Mouse (Mus musculus): ENCODE data around the gene Lrguk. TPM values are rescaled to one million over a fixed set of nuclear protein-coding genes. Genes with fewer than 3 reads are reported as not detected.

Gene Lrguk
- total RNA-seq, 2 experiments from 2014 or later = 2.2 to 2.4 TPM

GRCm38 (mm10) chr6:34083471-34083870 is 54.2 kb downstream of the Lrguk start:
- DNase-seq (ENCODE audit: low spot score in 2 of 2) = no peak
- no peak overlapping the region for H3K27ac ChIP-seq
- no peak overlapping the region for H3K4me3 ChIP-seq
- TF ChIP-seq CTCF (conservative IDR thresholded peaks at IDR 0.05) = no peak

GRCm38 (mm10) chr6:34087701-34088100 is 58.5 kb downstream of the Lrguk start:
- DNase-seq (ENCODE audit: low spot score in 2 of 2) = no peak
- no peak overlapping the region for H3K27ac ChIP-seq
- H3K4me3 ChIP-seq = no peak overlapping the region
- TF ChIP-seq CTCF (conservative IDR thresholded peaks at IDR 0.05) = no peak

DNA sequence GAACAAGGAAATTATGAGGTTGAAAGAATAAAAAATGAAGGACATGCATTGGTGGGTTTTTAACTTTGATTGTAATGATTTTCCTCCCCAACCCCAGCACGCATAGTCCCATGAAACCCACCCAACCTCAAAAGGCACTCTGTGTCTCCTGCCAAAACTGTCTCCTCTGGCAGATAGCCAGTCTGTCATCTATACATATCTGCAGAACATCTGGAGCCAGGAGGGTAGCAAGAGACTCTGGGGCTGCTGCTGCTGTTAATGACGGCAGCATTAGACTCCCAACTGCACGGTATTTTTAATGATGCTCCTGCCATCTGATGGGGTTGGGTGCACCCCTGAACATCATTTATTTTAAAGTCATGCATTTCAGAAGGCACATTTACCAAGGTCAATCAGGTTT is 59.7 kb downstream of the Lrguk start:
- DNase-seq (ENCODE audit: low spot score in 2 of 2) = no peak
- Histone ChIP-seq H3K4me3 (no peak overlapping the region), H3K27ac (no peak overlapping the region)
- TF ChIP-seq CTCF (conservative IDR thresholded peaks at IDR 0.05) = no peak

DNA sequence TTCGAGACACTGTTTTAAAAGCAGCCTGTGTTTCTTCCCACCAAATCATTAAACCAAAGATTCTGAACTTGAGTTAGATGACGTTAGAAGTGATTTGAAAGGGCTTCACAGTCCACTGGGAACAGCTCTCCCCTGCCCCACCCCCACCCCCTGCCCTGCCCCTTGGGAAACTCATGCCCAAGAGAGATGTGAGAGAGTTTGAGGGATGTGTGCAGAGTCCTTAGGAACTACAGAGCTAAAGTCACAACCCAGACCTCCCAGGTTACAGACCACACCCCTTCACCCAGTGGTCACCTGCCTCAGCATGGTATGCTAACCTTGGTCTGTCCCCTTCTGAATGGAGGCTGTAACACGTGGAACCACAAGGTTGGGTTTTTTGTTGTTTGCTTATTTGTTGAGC is 62.3 kb downstream of the Lrguk start:
- Histone ChIP-seq H3K4me3 (no peak overlapping the region), H3K27ac (no peak overlapping the region)
- no peak for DNase-seq (ENCODE audit: low spot score in 2 of 2)
- TF ChIP-seq CTCF (conservative IDR thresholded peaks at IDR 0.05) = no peak

DNA sequence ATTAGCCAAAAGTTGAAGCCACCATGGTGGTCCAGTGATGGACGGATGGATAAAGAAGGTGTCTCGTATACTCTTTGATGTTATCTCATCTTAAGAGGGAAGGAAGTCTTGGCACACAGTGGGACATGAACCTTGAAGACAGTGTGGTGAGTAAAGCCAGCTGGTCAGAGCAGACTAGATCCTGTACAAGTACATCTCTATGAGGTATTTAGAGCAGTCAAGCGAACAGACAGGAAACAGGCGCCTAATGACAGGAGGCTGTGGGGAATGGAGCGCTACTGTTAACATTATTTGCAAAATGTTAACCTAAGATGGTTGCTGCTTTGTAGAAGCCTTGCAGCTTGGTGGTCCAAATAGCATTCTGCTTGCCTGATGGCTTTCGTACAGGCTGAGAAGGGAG is 67.0 kb downstream of the Lrguk start:
- Histone ChIP-seq H3K4me3 (no peak overlapping the region), H3K27ac (no peak overlapping the region)
- no peak for DNase-seq (ENCODE audit: low spot score in 2 of 2)
- no peak for TF ChIP-seq CTCF (conservative IDR thresholded peaks at IDR 0.05)

DNA sequence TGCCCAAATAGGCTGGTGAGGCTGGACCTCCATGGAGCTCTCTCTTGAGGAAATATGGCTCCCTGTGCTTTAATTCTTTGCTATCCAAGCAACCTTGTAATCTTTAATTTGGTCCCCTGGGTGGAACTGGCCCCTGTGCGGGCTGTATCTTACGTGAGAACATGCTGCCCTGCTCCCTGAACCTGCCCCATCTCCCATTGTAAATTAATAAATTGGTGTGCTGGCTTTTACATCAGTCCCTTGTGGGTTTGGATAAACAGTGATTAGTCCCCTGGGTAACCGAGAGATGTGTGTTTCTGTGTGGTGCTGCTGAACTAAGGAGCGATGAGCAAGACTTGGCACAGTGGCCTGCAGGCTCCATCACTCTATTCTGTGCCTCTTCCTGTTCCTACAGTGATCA is 67.7 kb downstream of the Lrguk start:
- no peak overlapping the region for H3K4me3 ChIP-seq
- TF ChIP-seq CTCF (conservative IDR thresholded peaks at IDR 0.05) = no peak
- no peak for DNase-seq (ENCODE audit: low spot score in 2 of 2)
- H3K27ac ChIP-seq = no peak overlapping the region

GRCm38 (mm10) chr6:34099725-34100124 is 70.5 kb downstream of the Lrguk start:
- Histone ChIP-seq H3K4me3 (no peak overlapping the region), H3K27ac (no peak overlapping the region)
- no peak for DNase-seq (ENCODE audit: low spot score in 2 of 2)
- TF ChIP-seq CTCF (conservative IDR thresholded peaks at IDR 0.05) = no peak

DNA sequence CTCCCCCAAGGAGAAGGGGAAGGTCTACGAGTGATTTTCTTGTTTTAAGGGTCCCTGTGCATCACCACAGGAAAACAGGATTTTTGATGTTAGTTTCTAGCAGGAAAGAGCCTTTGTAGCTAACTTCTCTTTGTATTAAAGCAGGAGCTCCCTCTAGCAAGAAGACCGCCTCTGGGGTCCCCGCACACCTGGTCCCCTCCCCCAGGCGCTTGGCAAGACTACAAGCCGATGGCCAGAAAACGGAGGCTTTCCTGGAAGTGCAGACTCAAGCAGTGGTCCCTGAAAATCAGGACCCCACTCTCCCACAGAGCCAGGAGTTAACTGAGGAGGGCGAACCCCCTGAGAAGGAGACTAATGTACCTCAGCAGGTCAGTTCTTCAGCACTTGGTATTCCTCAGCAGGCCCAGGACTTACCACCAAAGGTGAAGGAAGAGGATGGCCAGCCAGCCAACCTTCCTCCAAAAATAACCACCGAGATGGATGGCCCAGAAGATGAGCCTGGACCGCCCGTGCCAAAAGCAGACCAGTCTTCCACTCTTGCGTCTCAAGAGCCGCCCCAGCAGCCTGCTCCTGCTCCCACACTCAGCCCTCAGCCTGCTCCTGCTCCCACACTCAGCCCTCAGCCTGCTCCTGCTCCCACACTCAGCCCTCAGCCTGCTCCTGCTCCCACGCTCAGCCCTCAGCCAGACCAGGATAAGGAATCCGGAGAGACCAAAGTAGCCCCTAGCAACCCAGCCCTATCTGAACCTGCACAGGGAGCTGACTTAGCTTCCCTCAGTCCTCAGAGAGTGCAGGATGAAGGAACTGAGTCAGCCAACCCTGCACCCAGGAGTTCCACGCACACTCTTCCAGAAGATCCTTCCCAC is 72.5 kb downstream of the Lrguk start:
- DNase-seq (ENCODE audit: low spot score in 2 of 2) = no peak
- Histone ChIP-seq H3K4me3 (no peak overlapping the region), H3K27ac (no peak overlapping the region)
- TF ChIP-seq CTCF (conservative IDR thresholded peaks at IDR 0.05) = no peak

DNA sequence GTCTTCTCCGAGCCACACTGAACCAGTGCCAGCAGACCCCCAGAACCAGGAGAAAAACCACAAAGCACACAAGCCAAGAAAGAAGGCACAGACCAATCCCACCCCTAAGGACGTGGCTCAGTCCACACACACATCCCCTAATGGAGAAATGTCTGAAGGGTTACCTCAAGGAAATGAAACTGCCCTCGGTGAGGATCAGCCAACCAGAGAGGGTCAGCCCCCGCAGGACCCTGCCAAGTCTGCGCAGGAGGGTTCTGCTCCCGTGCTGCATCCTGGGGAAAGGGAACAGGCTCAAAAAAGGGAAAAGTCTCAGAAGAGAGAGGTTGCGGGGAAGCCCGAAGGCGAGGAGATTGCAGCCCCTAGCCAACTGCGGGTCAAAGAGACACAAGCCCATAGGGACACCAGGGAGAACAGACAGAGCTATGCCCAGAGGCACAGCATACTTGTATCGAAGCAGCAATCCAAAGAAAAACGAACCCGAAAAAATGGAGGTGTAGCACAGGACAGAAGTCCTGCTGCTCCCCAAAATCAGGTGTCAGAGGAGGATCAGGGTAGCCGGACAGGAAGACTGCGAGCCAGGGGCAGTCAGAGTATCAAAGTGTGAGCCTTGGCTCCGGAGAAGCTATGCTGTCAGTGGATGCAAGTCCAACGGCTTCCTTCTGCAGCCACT is 74.1 kb downstream of the Lrguk start:
- no peak for DNase-seq (ENCODE audit: low spot score in 2 of 2)
- no peak for TF ChIP-seq CTCF (conservative IDR thresholded peaks at IDR 0.05)

GRCm38 (mm10) chr6:34110571-34110970 is 81.3 kb downstream of the Lrguk start:
- no peak for TF ChIP-seq CTCF (conservative IDR thresholded peaks at IDR 0.05)
- no peak for DNase-seq (ENCODE audit: low spot score in 2 of 2)
- Histone ChIP-seq H3K27ac (no peak overlapping the region), H3K4me3 (no peak overlapping the region)

More for the DNA sequence above, 74.1 kb downstream of the Lrguk start:
- no peak overlapping the region for H3K4me3 ChIP-seq
- no peak overlapping the region for H3K27ac ChIP-seq

- no peak for TF ChIP-seq CTCF (conservative IDR thresholded peaks at IDR 0.05)
- Histone ChIP-seq H3K4me3 (no peak overlapping the region), H3K27ac (no peak overlapping the region)
- DNase-seq (ENCODE audit: low spot score in 2 of 2) = peak in 1 of 2 experiments; percentile 16
Observed at GRCm38 (mm10) chr6:34111406-34111805, 82.2 kb downstream of the Lrguk start.

- no peak for TF ChIP-seq CTCF (conservative IDR thresholded peaks at IDR 0.05)
- H3K27ac ChIP-seq = no peak overlapping the region
- no peak overlapping the region for H3K4me3 ChIP-seq
- DNase-seq (ENCODE audit: low spot score in 2 of 2) = no peak
Observed at GRCm38 (mm10) chr6:34116838-34117478, 87.7 kb downstream of the Lrguk start.

GRCm38 (mm10) chr6:34124401-34124800 is 95.2 kb downstream of the Lrguk start:
- Histone ChIP-seq H3K4me3 (no peak overlapping the region), H3K27ac (no peak overlapping the region)
- no peak for TF ChIP-seq CTCF (conservative IDR thresholded peaks at IDR 0.05)
- no peak for DNase-seq (ENCODE audit: low spot score in 2 of 2)
